Mouse (Mus musculus) embryonic stem cell, embryonic (primary cell): Measurements from ENCODE around the gene Txndc11.
"Not testable (repeated sequence)": the region's sequence is repeated elsewhere in the genome, so short reads cannot be mapped to it uniquely, and the experiment has no call there.

Source experiments
- CTCF ChIA-PET, 4 experiments: fragments of 300-600 bp in 2 of 4; fragments of 350-600 bp in 2 of 4; sonication (Branson Sonifier 250); formaldehyde crosslinking; loops; one replicate each; lab custom pipeline; 2022; ENCODE audit warnings: inconsistent platforms in 2 of 4; lab: Charles Lee
- POLR2A ChIA-PET, 4 experiments: fragments of 300-600 bp in 2 of 4; fragments of 350-600 bp in 2 of 4; sonication (Branson Sonifier 250); formaldehyde crosslinking; loops; one replicate each; lab custom pipeline; 2022; ENCODE audit warnings: antibody characterized with exemption in 4 of 4, inconsistent platforms in 1 of 4; lab: Charles Lee

Gene Txndc11

DNA sequence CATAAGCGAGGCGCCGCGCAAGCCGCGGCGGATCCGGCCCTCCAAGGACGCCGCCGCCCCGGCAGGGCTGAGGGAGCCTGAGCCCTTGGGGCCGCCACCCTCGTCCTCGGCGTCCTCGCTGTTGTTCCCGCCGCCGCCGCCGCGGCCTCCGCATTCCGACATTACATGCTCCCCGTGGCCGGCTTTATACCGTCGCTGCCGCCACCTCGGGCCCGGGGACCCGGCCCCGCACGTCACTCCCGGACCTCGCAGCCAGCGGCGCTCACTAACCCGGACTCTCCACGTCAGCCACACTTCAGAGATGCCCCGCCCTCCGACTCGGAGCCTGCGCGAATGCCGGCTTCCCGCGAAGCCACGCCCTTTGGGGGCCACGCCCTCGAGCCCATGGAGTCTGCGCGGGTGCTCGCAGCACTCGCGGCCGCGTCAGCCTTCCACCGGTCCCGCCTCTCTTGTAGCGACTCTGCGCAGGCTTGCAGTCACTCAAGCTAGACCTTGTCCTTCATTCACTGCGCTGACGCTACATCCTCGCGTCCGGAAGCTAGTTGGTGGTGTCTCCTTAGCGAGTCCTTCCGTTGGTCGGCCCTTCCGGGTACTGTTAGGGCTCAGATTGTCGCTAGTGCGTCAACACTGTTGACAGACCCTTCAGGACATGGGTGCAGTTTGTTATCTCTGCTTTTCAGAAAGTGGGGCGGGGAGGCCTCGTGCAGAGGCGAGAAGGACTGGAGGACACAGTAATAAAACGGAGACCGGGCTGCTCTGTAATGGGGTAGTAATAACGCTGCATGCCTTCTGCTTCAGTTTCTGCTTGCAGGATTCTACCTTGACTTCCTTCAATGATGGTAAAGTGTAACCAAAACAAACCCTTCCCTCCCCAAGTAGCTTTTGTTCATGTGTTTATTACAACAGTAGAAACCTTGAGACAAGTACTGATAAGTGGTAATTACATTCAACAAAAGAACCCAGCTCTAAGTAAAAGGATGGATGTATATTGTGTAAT lies at the start of gene Txndc11:
TSS of gene Txndc11 (minus strand) at position 303 of the 997 bp plus-strand sequence.
- POLR2A ChIA-PET: interaction anchor here (0.7 to 2.9 kb wide), 49 partner anchors 8 to 435 kb away, joined by 3 to 18 read pairs (median 4); partner anchors contain the start of genes Zc3h7a (in 3 of the 4), Gspt1 (in 2 of the 4), Litaf (in 1 of the 4) and Rsl1d1 (in 1 of the 4)
- CTCF ChIA-PET: interaction anchor here in 3 of 4 experiments (0.5 to 1.3 kb wide), 3 partner anchors 40 to 162 kb away, joined by 3 to 4 read pairs (median 3); no protein-coding TSS in a partner anchor

DNA sequence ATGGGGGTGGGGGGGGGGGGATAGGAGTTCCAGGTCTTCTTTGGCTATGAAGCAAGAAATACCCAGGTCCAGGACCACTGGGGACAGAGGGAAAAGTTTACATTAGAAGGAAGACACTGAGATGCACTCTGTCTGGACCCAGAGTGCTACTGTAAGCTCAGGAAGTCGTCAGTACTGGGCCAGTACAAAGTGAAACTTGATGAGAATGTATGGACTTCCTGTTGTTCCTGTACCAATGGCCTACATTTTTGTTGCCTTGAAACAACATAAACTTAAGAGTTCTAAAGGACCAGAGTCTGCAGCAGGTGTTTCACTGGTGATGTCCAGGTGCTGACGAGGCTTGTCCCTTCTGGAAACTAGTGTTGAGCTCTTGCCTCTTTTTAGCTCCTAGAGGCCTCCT lies 43.0 kb upstream of the Txndc11 start:
- ChIA-PET CTCF (interaction anchor here in 1 of 4 experiments (0.5 to 3.0 kb wide), 4 partner anchors 26 to 303 kb away, joined by 3 to 14 read pairs (median 3); partner anchors contain the start of gene Rsl1d1), POLR2A (interaction anchor here in 3 of 4 experiments (0.5 to 5.3 kb wide), 17 partner anchors 9 to 329 kb away, joined by 3 to 31 read pairs (median 4); partner anchors contain the start of genes Rsl1d1 (in 2 of the 3) and Gspt1 (in 1 of the 3))

DNA sequence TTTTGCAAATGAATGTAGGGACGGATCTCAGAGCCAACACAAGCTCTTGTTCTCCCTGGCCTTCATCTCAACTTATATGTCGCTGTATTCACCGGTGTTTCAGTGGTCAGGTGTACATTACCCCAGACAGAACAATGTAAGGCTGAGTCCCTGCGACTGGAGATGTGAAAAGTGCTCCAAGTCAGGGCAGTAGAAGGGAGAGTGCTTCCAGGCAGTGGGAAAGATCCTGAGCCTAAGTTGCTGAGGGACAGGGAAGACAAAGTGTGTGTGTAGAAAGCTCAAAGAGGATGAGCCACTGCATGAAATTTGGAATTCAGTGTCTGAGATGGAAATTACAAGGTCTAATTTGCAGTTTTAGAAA lies 42.4 kb upstream of the Txndc11 start:
- CTCF ChIA-PET: interaction anchor here (0.6 to 3.0 kb wide), 18 partner anchors 11 to 155 kb away, joined by 3 to 14 read pairs (median 6); partner anchors contain the start of genes Rsl1d1 (in 2 of the 4) and Litaf (in 1 of the 4)

DNA sequence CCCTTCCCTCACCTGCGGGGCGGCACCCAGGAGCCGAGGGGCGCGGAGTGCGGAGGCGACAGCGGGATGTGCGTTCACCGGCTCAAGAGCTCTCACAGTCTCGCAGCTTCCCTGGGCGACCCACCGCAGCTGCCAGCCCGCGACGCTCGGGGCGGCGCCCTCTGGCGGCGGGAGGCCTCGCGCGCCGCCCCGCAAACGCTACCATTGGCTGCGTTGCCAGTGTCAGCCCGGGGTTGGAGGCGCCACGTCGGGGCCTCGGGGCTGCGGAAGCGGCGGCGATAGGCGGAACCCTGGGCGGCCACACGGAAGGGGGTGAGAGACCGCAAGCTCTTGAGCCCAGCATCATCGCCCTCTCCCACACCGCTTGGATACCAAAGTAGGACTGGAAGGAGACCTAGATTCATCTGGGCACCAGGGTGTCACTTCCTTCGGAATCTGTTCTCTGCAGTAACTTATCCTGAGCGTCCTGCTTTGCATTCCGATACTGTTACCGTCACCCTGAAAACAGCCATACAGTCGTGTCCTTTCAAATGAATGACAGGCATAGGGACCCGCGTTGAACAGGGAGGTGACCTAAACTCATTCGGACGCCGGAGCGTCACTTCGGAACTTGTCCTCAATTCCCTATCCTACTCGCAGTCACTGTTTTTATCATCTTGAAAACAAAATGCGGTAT lies 41.9 kb upstream of the Txndc11 start, which contains the start of gene Zc3h7a:
TSS of gene Zc3h7a (minus strand) at position 186 of the 676 bp plus-strand sequence.
- CTCF ChIA-PET: interaction anchor here (0.5 to 3.0 kb wide), 35 partner anchors 9 to 297 kb away, joined by 3 to 14 read pairs (median 4); partner anchors contain the start of genes Rsl1d1 (in 3 of the 4) and Litaf (in 1 of the 4)
- POLR2A ChIA-PET: interaction anchor here (0.6 to 5.3 kb wide), 46 partner anchors 9 to 363 kb away, joined by 3 to 31 read pairs (median 4); partner anchors contain the start of genes Rsl1d1 (in 3 of the 4), Snx29 (in 3 of the 4), Gspt1 (in 2 of the 4) and Txndc11 (in 2 of the 4)

More for the DNA sequence above, 42.4 kb upstream of the Txndc11 start:
- POLR2A ChIA-PET: interaction anchor here (0.6 to 5.3 kb wide), 35 partner anchors 8 to 362 kb away, joined by 3 to 31 read pairs (median 5); partner anchors contain the start of genes Rsl1d1 (in 3 of the 4), Gspt1 (in 2 of the 4), Txndc11 (in 2 of the 4) and Snx29 (in 1 of the 4)

DNA sequence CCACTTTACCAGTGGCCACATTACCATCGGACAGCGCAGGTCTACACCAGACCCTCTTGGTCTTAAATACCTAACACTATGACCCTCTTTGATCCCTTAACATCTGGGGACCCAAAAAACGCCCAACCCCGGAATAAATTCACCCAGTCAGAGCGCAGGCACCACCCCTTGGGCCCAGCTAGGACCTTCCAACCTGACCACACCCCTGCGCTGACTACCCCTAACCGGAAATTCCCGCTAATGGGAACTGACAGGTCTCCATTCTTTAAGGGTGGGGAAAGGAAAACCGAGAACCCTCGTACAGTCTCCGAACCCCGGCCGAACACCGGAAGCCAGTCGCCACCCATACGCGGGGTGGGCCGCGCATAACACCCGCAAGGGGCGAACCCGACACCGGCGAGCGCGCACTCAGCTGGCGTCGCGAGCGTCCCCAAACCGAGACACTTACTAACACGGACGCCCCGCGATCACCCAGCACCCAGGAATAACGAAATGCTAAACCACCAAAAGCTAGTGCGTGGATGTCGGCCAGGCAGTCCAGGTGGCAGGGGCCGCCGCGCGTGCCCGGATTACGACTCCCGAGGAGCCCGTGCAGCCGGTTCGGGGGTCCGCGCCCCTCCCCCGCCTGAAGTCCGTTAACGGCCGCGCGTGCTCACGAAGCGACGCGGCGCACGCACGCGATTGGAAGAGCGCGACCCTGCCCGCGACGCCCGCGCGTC lies 41.2 kb upstream of the Txndc11 start:
- CTCF ChIA-PET: interaction anchor here (0.5 to 3.0 kb wide), 34 partner anchors 8 to 297 kb away, joined by 3 to 14 read pairs (median 4); partner anchors contain the start of genes Rsl1d1 (in 3 of the 4), Litaf (in 1 of the 4) and Txndc11 (in 1 of the 4)

DNA sequence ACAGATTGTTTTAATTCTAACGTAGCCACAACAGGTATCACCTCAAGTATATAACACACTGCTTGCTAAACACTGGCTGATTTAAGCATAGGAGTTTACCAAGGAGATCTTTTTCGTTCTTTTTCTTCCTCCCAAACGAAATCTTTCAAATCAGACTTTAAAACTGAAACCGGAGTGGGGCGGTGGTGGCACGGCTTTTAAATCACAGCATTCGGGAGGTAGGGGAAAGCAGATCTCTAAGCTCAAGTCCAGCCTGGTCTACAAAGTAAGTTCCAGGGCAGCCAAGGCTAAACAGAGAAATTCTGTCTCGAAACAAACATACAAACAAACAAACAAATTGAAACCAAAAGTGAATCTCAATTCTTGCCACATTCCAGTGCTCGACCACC lies 40.6 kb upstream of the Txndc11 start:
- CTCF ChIA-PET: interaction anchor here (0.6 to 3.0 kb wide), 17 partner anchors 9 to 584 kb away, joined by 3 to 14 read pairs (median 5); partner anchors contain the start of genes Litaf (in 1 of the 4), Rsl1d1 (in 1 of the 4) and Txndc11 (in 1 of the 4)
- POLR2A ChIA-PET: interaction anchor here (0.8 to 5.3 kb wide), 23 partner anchors 9 to 167 kb away, joined by 3 to 31 read pairs (median 7); partner anchors contain the start of genes Rsl1d1 (in 3 of the 4), Gspt1 (in 2 of the 4) and Snx29 (in 1 of the 4)

More for the DNA sequence above, 41.2 kb upstream of the Txndc11 start:
- POLR2A ChIA-PET: interaction anchor here in 3 of 4 experiments (0.7 to 5.3 kb wide), 45 partner anchors 9 to 363 kb away, joined by 3 to 31 read pairs (median 4); partner anchors contain the start of genes Rsl1d1 (in 3 of the 3), Snx29 (in 3 of the 3), Gspt1 (in 2 of the 3) and Txndc11 (in 2 of the 3)

DNA sequence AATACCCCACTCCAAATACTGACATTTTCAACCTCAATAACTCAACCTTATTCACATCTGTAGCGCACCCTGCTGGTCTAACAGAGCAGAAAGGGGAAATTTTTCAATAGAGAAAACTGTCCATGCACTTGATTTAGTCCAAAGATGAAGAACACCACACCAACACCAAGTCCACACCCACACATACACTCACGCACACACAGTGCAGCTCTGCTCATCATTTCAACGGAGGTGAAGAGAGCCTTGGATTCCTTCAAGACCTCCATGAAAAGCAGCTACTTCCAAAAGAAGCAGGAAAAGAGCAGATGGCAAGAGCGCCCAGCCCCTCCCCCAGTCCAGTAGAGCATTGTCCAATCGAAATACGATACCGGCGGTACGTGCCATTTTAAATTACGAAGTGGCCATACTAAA lies 40.2 kb upstream of the Txndc11 start:
- ChIA-PET CTCF (interaction anchor here in 3 of 4 experiments (0.6 to 3.0 kb wide), 15 partner anchors 8 to 585 kb away, joined by 3 to 14 read pairs (median 5); partner anchors contain the start of genes Txndc11 (in 2 of the 3), Litaf (in 1 of the 3) and Rsl1d1 (in 1 of the 3)), POLR2A (interaction anchor here in 3 of 4 experiments (0.8 to 3.4 kb wide), 13 partner anchors 9 to 167 kb away, joined by 3 to 31 read pairs (median 5); partner anchors contain the start of genes Rsl1d1 (in 1 of the 3) and Snx29 (in 1 of the 3))

DNA sequence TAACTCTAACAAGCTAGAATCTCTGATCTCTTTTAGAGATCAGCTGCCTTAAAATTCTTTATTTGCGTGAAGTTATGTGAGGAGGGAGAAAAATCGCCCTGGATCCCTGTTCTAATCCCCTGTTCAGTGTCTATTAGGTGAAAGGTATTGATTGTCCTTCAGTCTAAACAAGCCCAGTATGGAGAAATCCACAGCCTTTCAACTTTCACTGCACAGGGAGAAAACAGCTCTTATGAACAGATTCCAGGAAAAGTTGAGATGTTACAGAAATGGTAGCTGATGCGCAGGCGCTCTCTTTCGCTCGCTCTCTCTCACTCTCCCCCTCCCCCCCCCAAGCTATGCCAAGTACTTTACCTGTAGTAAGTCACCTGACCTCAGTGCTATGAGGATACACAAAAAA lies 37.2 kb upstream of the Txndc11 start:
- ChIA-PET POLR2A (interaction anchor here in 2 of 4 experiments (0.5 to 2.0 kb wide), 13 partner anchors 7 to 251 kb away, joined by 3 to 7 read pairs (median 3); partner anchors contain the start of genes Rsl1d1 (in 2 of the 2) and Gspt1 (in 1 of the 2)), CTCF (interaction anchor here in 2 of 4 experiments (0.5 to 1.4 kb wide), 4 partner anchors 35 to 293 kb away, joined by 3 to 5 read pairs (median 3); no protein-coding TSS in a partner anchor)

DNA sequence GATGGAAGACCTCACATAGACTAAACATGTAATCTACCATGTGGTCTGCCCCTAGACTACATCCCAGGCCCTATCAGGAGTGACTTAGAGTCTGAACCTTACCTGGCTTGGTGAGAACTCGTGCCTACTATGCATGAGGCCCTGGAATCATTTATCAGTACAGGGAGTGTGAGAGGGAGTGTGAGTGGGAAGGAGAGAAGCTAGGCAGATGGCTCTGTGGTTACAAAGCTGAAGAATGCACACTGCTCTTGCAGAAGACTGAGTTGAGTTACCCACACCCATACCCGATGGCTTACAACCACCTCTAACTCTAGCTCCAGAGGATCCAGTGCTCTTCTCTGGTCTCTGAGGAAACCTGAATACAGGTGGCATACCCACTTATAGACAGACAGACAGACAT lies 32.0 kb upstream of the Txndc11 start:
- ChIA-PET CTCF (interaction anchor here in 3 of 4 experiments (0.5 to 1.9 kb wide), 4 partner anchors 9 to 128 kb away, joined by 3 to 7 read pairs (median 6); partner anchors contain the start of gene Zc3h7a (in 2 of the 3)), POLR2A (interaction anchor here (0.5 to 1.5 kb wide), 9 partner anchors 8 to 617 kb away, joined by 3 to 8 read pairs (median 3); partner anchors contain the start of genes Rsl1d1 (in 2 of the 4), Txndc11 (in 1 of the 4) and Zc3h7a (in 1 of the 4))

DNA sequence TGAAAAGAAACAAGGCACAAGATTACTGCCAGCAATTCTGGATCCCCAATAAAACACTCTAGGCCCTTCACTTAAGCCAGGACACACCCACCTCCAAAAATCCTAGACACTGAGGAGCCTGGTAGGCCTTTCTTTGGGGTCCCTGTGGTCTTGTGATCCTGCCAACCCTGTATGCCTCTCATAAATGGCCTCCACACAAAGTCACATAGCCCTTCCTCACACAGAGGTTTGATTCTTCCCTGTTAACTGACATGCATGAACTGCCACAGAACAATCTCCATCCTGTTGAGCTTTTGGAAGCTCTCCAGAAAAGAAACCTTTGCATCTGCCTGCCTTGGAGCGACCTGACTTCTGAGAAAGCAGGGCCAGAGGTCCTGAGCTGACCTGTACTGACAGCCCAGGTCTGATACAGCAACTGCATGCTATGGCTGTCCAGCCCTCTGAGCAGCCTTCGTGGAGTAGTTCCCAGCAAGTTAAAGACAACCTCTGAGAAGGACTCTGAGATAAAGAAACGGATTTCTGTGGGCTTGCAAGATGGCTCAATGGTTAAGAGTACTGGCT lies 30.3 kb upstream of the Txndc11 start:
- CTCF ChIA-PET: no interaction called here

DNA sequence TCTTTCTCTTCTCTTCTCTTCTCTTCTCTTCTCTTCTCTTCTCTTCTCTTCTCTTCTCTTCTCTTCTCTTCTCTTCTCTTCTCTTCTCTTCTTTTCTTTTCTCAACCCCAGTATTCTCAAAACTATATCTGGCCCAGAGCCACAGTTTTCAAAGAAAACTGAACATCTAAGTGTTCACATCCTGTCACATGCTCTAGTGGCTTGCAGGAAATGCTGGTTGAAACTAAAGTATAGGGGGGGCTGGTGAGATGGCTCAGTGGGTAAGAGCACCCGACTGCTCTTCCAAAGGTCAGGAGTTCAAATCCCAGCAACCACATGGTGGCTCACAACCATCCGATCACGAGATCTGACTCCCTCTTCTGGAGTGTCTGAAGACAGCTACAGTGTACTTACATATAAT lies 23.3 kb upstream of the Txndc11 start:
- CTCF ChIA-PET: interaction anchor here in 1 of 4 experiments (0.6 kb wide), 1 partner anchor 138 kb away, joined by 3 read pairs; no protein-coding TSS in a partner anchor
- POLR2A ChIA-PET: not testable (repeated sequence)

More for the DNA sequence above, 30.3 kb upstream of the Txndc11 start:
- POLR2A ChIA-PET: interaction anchor here in 2 of 4 experiments (0.6 to 1.6 kb wide), 6 partner anchors 10 to 47 kb away, joined by 3 to 8 read pairs (median 4); partner anchors contain the start of genes Zc3h7a (in 2 of the 2) and Rsl1d1 (in 1 of the 2)

DNA sequence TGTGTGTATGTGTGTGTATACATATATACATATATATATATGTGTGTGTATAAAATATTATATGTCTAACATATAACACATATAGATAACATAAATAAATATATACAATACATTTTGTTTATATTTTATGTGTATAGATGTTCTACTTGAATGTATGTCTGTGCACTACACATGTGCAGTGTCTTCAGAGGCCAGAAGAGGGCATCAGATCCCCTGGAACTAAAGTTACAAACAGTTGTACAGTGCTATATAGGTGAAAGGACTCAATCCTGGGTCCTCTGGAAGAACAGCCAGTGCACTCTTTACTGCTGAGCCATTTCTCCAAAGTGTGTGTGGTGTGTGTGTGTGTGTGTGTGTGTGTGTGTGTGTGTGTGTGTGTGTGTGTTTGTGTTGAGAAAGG lies 20.1 kb upstream of the Txndc11 start:
- ChIA-PET CTCF (interaction anchor here in 3 of 4 experiments (1.0 to 1.2 kb wide), 5 partner anchors 11 to 169 kb away, joined by 3 to 4 read pairs (median 3); partner anchors contain the start of gene Zc3h7a (in 1 of the 3)), POLR2A (interaction anchor here in 3 of 4 experiments (0.6 to 1.4 kb wide), 6 partner anchors 21 to 126 kb away, joined by 3 to 6 read pairs (median 4); partner anchors contain the start of genes Rsl1d1 (in 1 of the 3) and Txndc11 (in 1 of the 3))

DNA sequence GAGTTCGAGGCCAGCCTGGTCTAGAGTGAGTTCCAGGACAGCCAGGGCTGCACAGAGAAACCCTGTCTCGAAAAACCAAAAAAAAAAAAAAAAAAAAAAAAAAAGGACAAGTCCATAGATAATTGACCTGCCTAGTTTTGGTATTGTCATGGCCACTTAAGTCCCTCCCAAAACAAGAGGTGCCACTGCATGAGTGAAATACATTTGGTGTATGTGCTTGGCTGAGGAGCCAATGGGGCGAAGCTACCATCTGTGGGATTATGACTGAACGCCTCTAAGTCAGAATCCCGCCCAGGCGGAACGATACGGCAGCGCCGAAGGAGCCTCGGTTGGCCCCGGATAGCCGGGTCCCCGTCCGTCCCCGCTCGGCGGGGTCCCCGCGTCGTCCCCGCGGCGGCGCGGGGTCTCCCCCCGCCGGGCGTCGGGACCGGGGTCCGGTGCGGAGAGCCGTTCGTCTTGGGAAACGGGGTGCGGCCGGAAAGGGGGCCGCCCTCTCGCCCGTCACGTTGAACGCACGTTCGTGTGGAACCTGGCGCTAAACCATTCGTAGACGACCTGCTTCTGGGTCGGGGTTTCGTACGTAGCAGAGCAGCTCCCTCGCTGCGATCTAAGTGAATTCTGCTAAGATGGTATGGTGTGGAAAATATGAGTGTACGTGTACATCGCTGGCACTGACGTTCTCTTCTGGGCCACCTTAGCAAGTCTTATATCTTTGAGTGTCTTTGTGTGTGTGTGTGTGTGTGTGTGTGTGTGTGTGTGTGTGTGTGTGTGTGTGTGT lies 9.4 kb upstream of the Txndc11 start:
- ChIA-PET POLR2A (interaction anchor here in 3 of 4 experiments (0.7 to 2.1 kb wide), 9 partner anchors 9 to 601 kb away, joined by 3 to 12 read pairs (median 3); partner anchors contain the start of genes Txndc11 (in 2 of the 3) and Rsl1d1 (in 1 of the 3)), CTCF (interaction anchor here in 2 of 4 experiments (1.3 to 1.8 kb wide), 3 partner anchors 10 to 154 kb away, joined by 4 read pairs; no protein-coding TSS in a partner anchor)
